Comparison of ENCODE assay signal across 12 mouse cellular contexts in genomic region chr10:117611503-117611902, GRCm38 (mm10).
"Had no signal": no experiment of that assay in that cellular context is flagged by ENCODE, and none has a peak within 500 bp of the region (broad histone marks: within the 10 kb centered on the region; RNA-seq: fewer than 3 reads in every experiment).

No protein-coding gene starts in this region.

- DNase-seq: left cerebral cortex, postnatal 4 days; liver; liver, embryonic 13.5 days; liver, postnatal 0 days; lung, adult 18-20 months; lung, adult 2 months; lung, embryonic 14.5 days; lung, postnatal 10 days; lung, postnatal 14 days; lung, postnatal 36 days; lung, postnatal 4 days; midbrain, embryonic 14.5 days had no signal
